Mouse (Mus musculus) CH12.LX (cell line): Measurements from ENCODE around the gene Cacna1c. TPM values are rescaled to one million over a fixed set of nuclear protein-coding genes. Genes with fewer than 3 reads are reported as not detected.

Experiments
- DNase-seq: peaks from one replicate; pipeline ENCODE4 v3.0.0-alpha.2; 2013; ENCODE audit errors: extremely low read depth
- H3K27ac ChIP-seq: 2 replicates; pipeline ENCODE4 v1.5.1; 2012; ENCODE audit warnings: low read depth, mild to moderate bottlenecking, control low read depth, moderate library complexity; ENCODE audit not compliant: insufficient read depth
- H3K27me3 ChIP-seq: replicated peaks from 2 replicates; pipeline ENCODE3; 2012; ENCODE audit warnings: inconsistent platforms
- H3K36me3 ChIP-seq, 2 experiments: replicated peaks in 1 of 2; 2 replicates each; pipeline versions ENCODE3 to v1.6.1; 2012; ENCODE audit warnings: inconsistent platforms in 1 of 2, low read length in 1 of 2, mild to moderate bottlenecking in 1 of 2, mixed read lengths in 1 of 2, moderate library complexity in 1 of 2; ENCODE audit not compliant: control insufficient read depth in 1 of 2, insufficient read depth in 1 of 2
- H3K4me1 ChIP-seq, 2 experiments: 2 replicates each; pipeline ENCODE4 v1.6.1; 2012; ENCODE audit warnings: inconsistent platforms in 1 of 2, moderate library complexity in 1 of 2; ENCODE audit not compliant: insufficient read depth in 2 of 2, control insufficient read depth in 1 of 2
- H3K4me2 ChIP-seq: 2 replicates; pipeline ENCODE4 v1.6.1; 2012; ENCODE audit warnings: low read depth, mild to moderate bottlenecking, control low read depth; ENCODE audit not compliant: poor library complexity, insufficient read depth, severe bottlenecking
- H3K4me3 ChIP-seq, 3 experiments: fragments of 150-350 bp in 1 of 3; sonication (generic) in 1 of 3; replicated peaks in 1 of 3; 2 replicates each; pipeline versions ENCODE3 to v1.5.1; 2011 to 2012; ENCODE audit warnings: low read depth in 2 of 3, low read length in 2 of 3, mild to moderate bottlenecking in 2 of 3, moderate library complexity in 2 of 3, control low read depth in 1 of 3, improper control_type of control experiment in 1 of 3, inconsistent platforms in 1 of 3, mixed read lengths in 1 of 3; ENCODE audit not compliant: poor library complexity in 1 of 3
- H3K79me2 ChIP-seq: replicated peaks from 2 replicates; pipeline ENCODE4 v1.6.1; 2012; ENCODE audit warnings: mild to moderate bottlenecking, moderate library complexity; ENCODE audit not compliant: control insufficient read depth, poor library complexity, insufficient read depth, severe bottlenecking; ENCODE audit errors: extremely low read depth
- H3K9ac ChIP-seq: 2 replicates; pipeline ENCODE4 v1.6.1; 2012; ENCODE audit warnings: low read depth, mild to moderate bottlenecking, control low read depth, moderate library complexity; ENCODE audit not compliant: insufficient read depth
- H3K9me3 ChIP-seq: replicated peaks from 2 replicates; pipeline ENCODE3; 2012; ENCODE audit warnings: low read length, inconsistent platforms, mixed read lengths
- BHLHE40 ChIP-seq: IDR thresholded peaks from 2 replicates; pipeline ENCODE4 v1.6.1; 2011; ENCODE audit warnings: mild to moderate bottlenecking, low read depth, low read length, improper control_type of control experiment
- E2F4 ChIP-seq: IDR thresholded peaks from 2 replicates; pipeline ENCODE4 v1.6.1; 2011; ENCODE audit warnings: low read depth, low read length, improper control_type of control experiment; ENCODE audit not compliant: insufficient replicate concordance
- ETS1 ChIP-seq: conservative IDR thresholded peaks from 2 replicates; pipeline ENCODE4 v1.6.1; 2012; ENCODE audit warnings: low read depth, mild to moderate bottlenecking, inconsistent platforms, low read length, improper control_type of control experiment, moderate library complexity
- GABPA ChIP-seq: IDR thresholded peaks from 2 replicates; pipeline ENCODE4 v1.6.1; 2012; ENCODE audit warnings: low read depth, low read length, improper control_type of control experiment, inconsistent platforms; ENCODE audit not compliant: insufficient replicate concordance
- HCFC1 ChIP-seq: IDR thresholded peaks from 2 replicates; pipeline ENCODE4 v1.6.1; 2012; ENCODE audit warnings: low read depth, mild to moderate bottlenecking, inconsistent platforms, low read length, improper control_type of control experiment
- KAT2A ChIP-seq: IDR thresholded peaks from 2 replicates; pipeline ENCODE4 v1.6.1; 2012; ENCODE audit warnings: low read length, improper control_type of control experiment, inconsistent platforms; ENCODE audit not compliant: insufficient replicate concordance
- MAX ChIP-seq: IDR thresholded peaks from 2 replicates; pipeline ENCODE4 v1.6.1; 2011; ENCODE audit warnings: low read length, improper control_type of control experiment
- MAZ ChIP-seq: IDR thresholded peaks from 2 replicates; pipeline ENCODE4 v1.6.1; 2012; ENCODE audit warnings: low read depth, mild to moderate bottlenecking, inconsistent platforms, low read length, improper control_type of control experiment, moderate library complexity
- MEF2A ChIP-seq: IDR thresholded peaks from 2 replicates; pipeline ENCODE4 v1.6.1; 2014; ENCODE audit warnings: low read depth, mild to moderate bottlenecking, inconsistent platforms, low read length, improper control_type of control experiment, borderline replicate concordance
- PAX5 ChIP-seq: IDR thresholded peaks from 2 replicates; pipeline ENCODE4 v1.6.1; 2012; ENCODE audit warnings: low read length, inconsistent platforms, mixed read lengths
- POLR2AphosphoS2 ChIP-seq: IDR thresholded peaks from 2 replicates; pipeline ENCODE4 v1.6.1; 2011; ENCODE audit warnings: low read depth, low read length, improper control_type of control experiment
- RAD21 ChIP-seq: IDR thresholded peaks from 2 replicates; pipeline ENCODE4 v1.6.1; 2011; ENCODE audit warnings: low read depth, mild to moderate bottlenecking, low read length, improper control_type of control experiment, moderate library complexity
- RCOR1 ChIP-seq: conservative IDR thresholded peaks from 2 replicates; pipeline ENCODE4 v1.6.1; 2012; ENCODE audit warnings: low read depth, mild to moderate bottlenecking, inconsistent platforms, low read length, improper control_type of control experiment
- TCF12 ChIP-seq: IDR thresholded peaks from 2 replicates; pipeline ENCODE4 v1.6.1; 2014; ENCODE audit warnings: low read depth, mild to moderate bottlenecking, inconsistent platforms, low read length, improper control_type of control experiment
- UBTF ChIP-seq: IDR thresholded peaks from 2 replicates; pipeline ENCODE4 v1.6.1; 2012; ENCODE audit warnings: low read depth, mild to moderate bottlenecking, inconsistent platforms, low read length, improper control_type of control experiment, moderate library complexity
- ZMIZ1 ChIP-seq: IDR thresholded peaks from 2 replicates; pipeline ENCODE4 v1.6.1; 2012; ENCODE audit warnings: low read depth, mild to moderate bottlenecking, inconsistent platforms, low read length, improper control_type of control experiment
- ZNF384 ChIP-seq: IDR thresholded peaks from 2 replicates; pipeline ENCODE4 v1.6.1; 2012; ENCODE audit warnings: low read depth, low read length, improper control_type of control experiment, inconsistent platforms
- dilution Hi-C: fragments of 300-500 bp; cut with MboI; formaldehyde crosslinking; loops from 2 replicates; pipeline ENCODE4 v1.14.3; 2020; ENCODE audit warnings: low sequenced_read_pairs; ENCODE audit not compliant: extremely low pct_unique_long_range_greater_than_20kb, extremely low pct_ligation_motif_present
- in situ Hi-C: fragments of 300-500 bp; cut with MboI; formaldehyde crosslinking; loops from 3 replicates; pipeline ENCODE4 v1.14.3; 2019; ENCODE audit warnings: low sequenced_read_pairs, low pct_ligation_motif_present, low pct_unique_long_range_greater_than_20kb, mixed read lengths
- polyA plus RNA-seq: library from polyadenylated mRNA; unstranded; fragments of >175 nt; gene quantifications from 2 replicates; pipeline ENCODE4 v1.2.1, GENCODE M21; 2012; ENCODE audit warnings: low read depth; ENCODE audit not compliant: insufficient read length
- total RNA-seq, 2 experiments: library from RNA; depleted of rRNA; stranded (reverse); fragments of 300-350 nt in 1 of 2; fragments of >200 nt in 1 of 2; gene quantifications; 2 replicates each; pipeline ENCODE4 v1.2.3; 2012 to 2014

Gene Cacna1c
- total and polyA plus RNA-seq, 3 experiments = 0.04 TPM; not detected in 2

- Histone ChIP-seq H3K4me3 (no peak overlapping the region), H3K9ac (no peak overlapping the region), H3K27me3 (peaks cover 86% of the 10 kb centered on the region), H3K4me1 (no peaks in the 10 kb centered on the region), H3K79me2 (no peaks in the 10 kb centered on the region), H3K27ac (no peak overlapping the region), H3K9me3 (no peaks in the 10 kb centered on the region)
- dilution Hi-C loops = no loop called here
- TF ChIP-seq PAX5 (no peak), GABPA (no peak), TCF12 (no peak), RAD21 (no peak), KAT2A (no peak), ZNF384 (no peak), HCFC1 (no peak)
- TF ChIP-seq, all 38 proteins: peak for 0
- Histone ChIP-seq H3K4me2 (no peak overlapping the region), H3K36me3 (no peaks in the 10 kb centered on the region)
- no peak for DNase-seq
- in situ Hi-C loops = no loop called here
These were observed 107.0 kb downstream of the Cacna1c start for GRCm38 (mm10) chr6:119089173-119089572.

- Histone ChIP-seq H3K27me3 (peaks cover 86% of the 10 kb centered on the region), H3K36me3 (no peaks in the 10 kb centered on the region), H3K4me2 (no peak overlapping the region), H3K9me3 (no peaks in the 10 kb centered on the region), H3K9ac (no peak overlapping the region), H3K4me1 (no peaks in the 10 kb centered on the region), H3K27ac (no peak overlapping the region), H3K79me2 (no peaks in the 10 kb centered on the region), H3K4me3 (no peak overlapping the region)
- TF ChIP-seq UBTF (no peak), MAZ (no peak), RAD21 (no peak), ETS1 (no peak), MEF2A (no peak), RCOR1 (no peak), POLR2AphosphoS2 (no peak), TCF12 (no peak), BHLHE40 (no peak), MAX (no peak), ZMIZ1 (no peak), E2F4 (no peak), HCFC1 (no peak)
- dilution Hi-C loops = no loop called here
- DNase-seq = no peak
- in situ Hi-C loops = no loop called here
These were observed 107.8 kb downstream of the Cacna1c start for GRCm38 (mm10) chr6:119088381-119088780.
